In genomic region chr1:73923185-73923584, GRCm38 (mm10) we compare ENCODE assay signal across 12 mouse cellular contexts.
DNase-seq lines count a peak whose midpoint lies in the region; ATAC-seq and TF ChIP-seq lines count a peak whose summit lies in the region.
"Had no signal": no experiment of that assay in that cellular context is flagged by ENCODE, and none has a peak within 500 bp of the region (broad histone marks: within the 10 kb centered on the region; RNA-seq: fewer than 3 reads in every experiment).

No protein-coding gene starts in this region.

- no peaks in the 10 kb centered on the region for H3K9me3 ChIP-seq in heart, embryonic 11.5 days (replicated peaks; ENCODE audit: control insufficient read depth, low read length)
- H3K9me3 ChIP-seq in kidney, embryonic 16.5 days (ENCODE audit: low read length), result no peaks in the 10 kb centered on the region
- H3K9me3 ChIP-seq in forebrain, embryonic 16.5 days (ENCODE audit: control insufficient read depth, low read length), result no peaks in the 10 kb centered on the region
- H3K9me3 ChIP-seq: limb, embryonic 13.5 days had no signal

- H3K4me3 ChIP-seq in gastrocnemius, adult 2 months, result peak overlapping the region; percentile 23
- no peak overlapping the region for H3K4me3 ChIP-seq in heart, embryonic 11.5 days (ENCODE audit: low read depth, low read length)
- H3K4me3 ChIP-seq in kidney, embryonic 16.5 days (ENCODE audit: low read length), result no peak overlapping the region
- no peak overlapping the region for H3K4me3 ChIP-seq in forebrain, embryonic 16.5 days (replicated peaks; ENCODE audit: low read length)
- H3K4me3 ChIP-seq: limb, embryonic 13.5 days had no signal

- 40% methylated on average over 8 of the region's 8 CpGs for WGBS in heart, embryonic 11.5 days (ENCODE audit: insufficient replicate concordance)
- 50% methylated on average over 8 of the region's 8 CpGs for WGBS in kidney, embryonic 16.5 days
- WGBS in forebrain, embryonic 16.5 days, result 87% methylated on average over 8 of the region's 8 CpGs

- peak; percentile 43 for DNase-seq in gastrocnemius, adult 2 months
- no peak for DNase-seq in gastrocnemius, postnatal 36 days
- DNase-seq in lung, postnatal 10 days, result peak; percentile 79
- DNase-seq in adrenal gland, adult 8-10 months, result no peak
- DNase-seq: cerebellum, postnatal 10 days; right cerebral cortex, adult 18-20 months had no signal

- H3K4me1 ChIP-seq in heart, embryonic 11.5 days (ENCODE audit: control insufficient read depth, insufficient read depth, low read length), result peaks cover 25% of the 10 kb centered on the region
- peaks cover 1% of the 10 kb centered on the region; the same call in 1 of the 2 replicates for H3K4me1 ChIP-seq in kidney, embryonic 16.5 days (ENCODE audit: insufficient read depth, low read length)
- H3K4me1 ChIP-seq in forebrain, embryonic 16.5 days (replicated peaks; ENCODE audit: control insufficient read depth, insufficient read depth, low read length), result no peaks in the 10 kb centered on the region
- H3K4me1 ChIP-seq: limb, embryonic 13.5 days had no signal

- H3K9ac ChIP-seq in heart, embryonic 11.5 days (ENCODE audit: low read depth, low read length), result no peak overlapping the region
- H3K9ac ChIP-seq in kidney, embryonic 16.5 days (replicated peaks; ENCODE audit: low read length), result no peak overlapping the region
- H3K9ac ChIP-seq in forebrain, embryonic 16.5 days (replicated peaks; ENCODE audit: low read depth, low read length), result no peak overlapping the region
- H3K9ac ChIP-seq: limb, embryonic 13.5 days had no signal

- intact Hi-C loops in gastrocnemius, adult 2 months (cut with DNase I), result no loop called here
- intact Hi-C loops in gastrocnemius, postnatal 36 days (cut with DNase I), result no loop called here

- TF ChIP-seq CTCF in gastrocnemius, adult 2 months (IDR thresholded peaks at IDR 0.05), result no peak

- H3K27ac ChIP-seq in gastrocnemius, adult 2 months, result peak overlapping the region; percentile 80
- H3K27ac ChIP-seq in heart, embryonic 11.5 days (ENCODE audit: low read depth, low read length), result peak overlapping the region; percentile 50
- peak overlapping the region; percentile 68 for H3K27ac ChIP-seq in kidney, embryonic 16.5 days (ENCODE audit: low read length)
- H3K27ac ChIP-seq in forebrain, embryonic 16.5 days (ENCODE audit: low read length), result no peak overlapping the region; the same call in 1 of the 2 replicates
- H3K27ac ChIP-seq: limb, embryonic 13.5 days had no signal

- no peaks in the 10 kb centered on the region for H3K27me3 ChIP-seq in heart, embryonic 11.5 days (ENCODE audit: control insufficient read depth, insufficient read depth, low read length)
- H3K27me3 ChIP-seq in kidney, embryonic 16.5 days (ENCODE audit: insufficient read depth, low read length), result no peaks in the 10 kb centered on the region
- no peaks in the 10 kb centered on the region for H3K27me3 ChIP-seq in forebrain, embryonic 16.5 days (replicated peaks; ENCODE audit: control insufficient read depth, insufficient read depth, low read length)
- H3K27me3 ChIP-seq: limb, embryonic 13.5 days had no signal

- no peak overlapping the region for H3K4me2 ChIP-seq in heart, embryonic 11.5 days
- no peak overlapping the region for H3K4me2 ChIP-seq in kidney, embryonic 16.5 days (replicated peaks; ENCODE audit: low read depth, low read length)
- H3K4me2 ChIP-seq in forebrain, embryonic 16.5 days (ENCODE audit: low read length), result no peak overlapping the region
- H3K4me2 ChIP-seq: limb, embryonic 13.5 days had no signal

- no peak for ATAC-seq in heart, embryonic 11.5 days (replicated peaks; ENCODE audit: insufficient number of reproducible peaks, low FRiP score, low TSS enrichment)
- peak; percentile 62 for ATAC-seq in kidney, embryonic 16.5 days (ENCODE audit: low FRiP score, low TSS enrichment)
- ATAC-seq in CD4-positive, CD25-positive, alpha-beta regulatory T cell, adult 4 months, result no peak
- ATAC-seq in forebrain, embryonic 16.5 days, result no peak
- ATAC-seq: inflammation-experienced regulatory T-cells, adult 6 months had no signal

- peaks cover 45% of the 10 kb centered on the region for H3K36me3 ChIP-seq in heart, embryonic 11.5 days (ENCODE audit: control insufficient read depth, insufficient read depth, low read length)
- peaks cover 86% of the 10 kb centered on the region for H3K36me3 ChIP-seq in kidney, embryonic 16.5 days (ENCODE audit: insufficient read depth, low read length)
- no peaks in the 10 kb centered on the region for H3K36me3 ChIP-seq in forebrain, embryonic 16.5 days (ENCODE audit: control insufficient read depth, insufficient read depth)

Comparison
In these comparisons a context has a peak if more than half of its experiments do, and no peak if none do; other contexts are left out.
1. DNase-seq: peak in gastrocnemius, adult 2 months (single experiment) and lung, postnatal 10 days (single experiment); none in gastrocnemius, postnatal 36 days (0 of 2) and adrenal gland, adult 8-10 months (single experiment).